Mouse (Mus musculus): Measurements from ENCODE around the gene Uap1. TPM values are rescaled to one million over a fixed set of nuclear protein-coding genes. Genes with fewer than 3 reads are reported as not detected.

Uap1 gene
- polyA plus RNA-seq, 1 experiment from 2014 or later = 54.4 TPM

- 27% methylated on average over 7 of the region's 7 CpGs for WGBS
- H3K36me3 ChIP-seq (ENCODE audit: insufficient read depth) = peaks cover 27% of the 10 kb centered on the region
- H3K9ac ChIP-seq = peak overlapping the region; percentile 95
- no peaks in the 10 kb centered on the region for H3K4me1 ChIP-seq (ENCODE audit: insufficient read depth)
- H3K27me3 ChIP-seq (ENCODE audit: insufficient read depth, low read length) = no peaks in the 10 kb centered on the region
- no peaks in the 10 kb centered on the region for H3K9me3 ChIP-seq (ENCODE audit: low read depth, low read length)
- no peak for ATAC-seq (ENCODE audit: insufficient read depth)
- peak overlapping the region; percentile 78 for H3K4me3 ChIP-seq (ENCODE audit: low read depth, low read length)
- peak; percentile 9 for DNase-seq
- H3K4me2 ChIP-seq = peak overlapping the region; percentile 83
- H3K27ac ChIP-seq (ENCODE audit: low read depth) = no peak overlapping the region; the same call in 1 of the 2 replicates
- no peak for TF ChIP-seq CTCF (IDR thresholded peaks at IDR 0.05; ENCODE audit: low read depth)
Observed at GRCm38 (mm10) chr1:170214383-170214756, 39.6 kb upstream of the Uap1 start.

GRCm38 (mm10) chr1:170213181-170213879 is 38.6 kb upstream of the Uap1 start:
- ATAC-seq (ENCODE audit: insufficient read depth) = no peak
- Histone ChIP-seq H3K9ac (no peak overlapping the region), H3K4me3 (ENCODE audit: low read depth, low read length) (no peak overlapping the region), H3K27me3 (ENCODE audit: insufficient read depth, low read length) (no peaks in the 10 kb centered on the region), H3K36me3 (ENCODE audit: insufficient read depth) (peaks cover 38% of the 10 kb centered on the region), H3K27ac (ENCODE audit: low read depth) (no peak overlapping the region), H3K9me3 (ENCODE audit: low read depth, low read length) (no peaks in the 10 kb centered on the region), H3K4me2 (peak overlapping the region; percentile 12; the same call in 1 of the 2 replicates), H3K4me1 (ENCODE audit: insufficient read depth) (no peaks in the 10 kb centered on the region)
- 91% methylated on average over 10 of the region's 10 CpGs for WGBS
- TF ChIP-seq CTCF (IDR thresholded peaks at IDR 0.05; ENCODE audit: low read depth) = no peak
- DNase-seq = no peak

GRCm38 (mm10) chr1:170206395-170206794 is 31.6 kb upstream of the Uap1 start:
- DNase-seq = no peak
- no peaks in the 10 kb centered on the region for H3K27me3 ChIP-seq (ENCODE audit: insufficient read depth, low read length)
- no peak overlapping the region for H3K27ac ChIP-seq (ENCODE audit: low read depth)
- no peaks in the 10 kb centered on the region for H3K9me3 ChIP-seq (ENCODE audit: low read depth, low read length)
- WGBS = 96% methylated on average over 6 of the region's 6 CpGs
- H3K9ac ChIP-seq = no peak overlapping the region
- no peaks in the 10 kb centered on the region for H3K4me1 ChIP-seq (ENCODE audit: insufficient read depth)
- H3K4me3 ChIP-seq (ENCODE audit: low read depth, low read length) = no peak overlapping the region
- ATAC-seq (ENCODE audit: insufficient read depth) = no peak
- no peak for TF ChIP-seq CTCF (IDR thresholded peaks at IDR 0.05; ENCODE audit: low read depth)
- H3K4me2 ChIP-seq = no peak overlapping the region
- peaks cover 81% of the 10 kb centered on the region for H3K36me3 ChIP-seq (ENCODE audit: insufficient read depth)

GRCm38 (mm10) chr1:170200379-170200778 is 25.6 kb upstream of the Uap1 start:
- no peak overlapping the region for H3K9ac ChIP-seq
- H3K36me3 ChIP-seq (ENCODE audit: insufficient read depth) = peaks cover 72% of the 10 kb centered on the region
- H3K4me3 ChIP-seq (ENCODE audit: low read depth, low read length) = no peak overlapping the region
- DNase-seq (peak; percentile 46), ATAC-seq (ENCODE audit: insufficient read depth) (no peak)
- 70% methylated on average over 3 of the region's 3 CpGs for WGBS
- H3K4me2 ChIP-seq = no peak overlapping the region
- no peaks in the 10 kb centered on the region for H3K9me3 ChIP-seq (ENCODE audit: low read depth, low read length)
- H3K27ac ChIP-seq (ENCODE audit: low read depth) = no peak overlapping the region
- peak; percentile 53 for TF ChIP-seq CTCF (IDR thresholded peaks at IDR 0.05; ENCODE audit: low read depth)
- H3K27me3 ChIP-seq (ENCODE audit: insufficient read depth, low read length) = no peaks in the 10 kb centered on the region
- no peaks in the 10 kb centered on the region for H3K4me1 ChIP-seq (ENCODE audit: insufficient read depth)

GRCm38 (mm10) chr1:170196211-170196610 is 21.5 kb upstream of the Uap1 start:
- Histone ChIP-seq H3K36me3 (ENCODE audit: insufficient read depth) (peaks cover 80% of the 10 kb centered on the region), H3K4me3 (ENCODE audit: low read depth, low read length) (no peak overlapping the region), H3K4me1 (ENCODE audit: insufficient read depth) (no peaks in the 10 kb centered on the region), H3K9ac (no peak overlapping the region), H3K4me2 (no peak overlapping the region), H3K27ac (ENCODE audit: low read depth) (no peak overlapping the region), H3K27me3 (ENCODE audit: insufficient read depth, low read length) (no peaks in the 10 kb centered on the region), H3K9me3 (ENCODE audit: low read depth, low read length) (no peaks in the 10 kb centered on the region)
- no peak for TF ChIP-seq CTCF (IDR thresholded peaks at IDR 0.05; ENCODE audit: low read depth)
- WGBS = 94% methylated on average over 8 of the region's 8 CpGs
- DNase-seq (no peak), ATAC-seq (ENCODE audit: insufficient read depth) (no peak)

- Histone ChIP-seq H3K4me2 (no peak overlapping the region), H3K9me3 (ENCODE audit: low read depth, low read length) (no peaks in the 10 kb centered on the region), H3K27me3 (ENCODE audit: insufficient read depth, low read length) (no peaks in the 10 kb centered on the region), H3K36me3 (ENCODE audit: insufficient read depth) (peaks cover 43% of the 10 kb centered on the region), H3K9ac (no peak overlapping the region), H3K27ac (ENCODE audit: low read depth) (no peak overlapping the region), H3K4me1 (ENCODE audit: insufficient read depth) (no peaks in the 10 kb centered on the region), H3K4me3 (ENCODE audit: low read depth, low read length) (no peak overlapping the region)
- DNase-seq (no peak), ATAC-seq (ENCODE audit: insufficient read depth) (no peak)
- WGBS = 88% methylated on average over 1 of the region's 1 CpGs
- no peak for TF ChIP-seq CTCF (IDR thresholded peaks at IDR 0.05; ENCODE audit: low read depth)
Observed at GRCm38 (mm10) chr1:170191925-170192324, 17.2 kb upstream of the Uap1 start.

GRCm38 (mm10) chr1:170190225-170190624 is 15.5 kb upstream of the Uap1 start:
- no peak for ATAC-seq (ENCODE audit: insufficient read depth)
- 66% methylated on average over 4 of the region's 4 CpGs for WGBS
- Histone ChIP-seq H3K9ac (no peak overlapping the region), H3K4me1 (ENCODE audit: insufficient read depth) (no peaks in the 10 kb centered on the region), H3K27me3 (ENCODE audit: insufficient read depth, low read length) (no peaks in the 10 kb centered on the region), H3K9me3 (ENCODE audit: low read depth, low read length) (no peaks in the 10 kb centered on the region), H3K4me3 (ENCODE audit: low read depth, low read length) (no peak overlapping the region), H3K36me3 (ENCODE audit: insufficient read depth) (peaks cover 28% of the 10 kb centered on the region), H3K27ac (ENCODE audit: low read depth) (no peak overlapping the region), H3K4me2 (no peak overlapping the region)
- DNase-seq = no peak
- TF ChIP-seq CTCF (IDR thresholded peaks at IDR 0.05; ENCODE audit: low read depth) = no peak
